Mouse (Mus musculus) stomach, postnatal 0 days (tissue): ENCODE measurements around the gene Pkdrej. TPM values are rescaled to one million over a fixed set of nuclear protein-coding genes. Genes with fewer than 3 reads are reported as not detected.

Experiments used
- ATAC-seq: fragments of 200-750 bp; cut with Nextera tagmentation; 2 replicates; pipeline ENCODE4 v1.8.0; 2017; ENCODE audit not compliant: low FRiP score, low TSS enrichment
- DNase-seq: peaks from one replicate; pipeline ENCODE4 v3.0.0-alpha.2; 2016; ENCODE audit warnings: low spot score
- H3K27ac ChIP-seq: fragments of 300-500 bp; sonication (generic); replicated peaks from 2 replicates; pipeline ENCODE4 v1.5.1; 2014; ENCODE audit warnings: mild to moderate bottlenecking, control low read depth
- H3K27me3 ChIP-seq: fragments of 300-500 bp; sonication (generic); 2 replicates; pipeline ENCODE4 v1.6.1; 2014; ENCODE audit warnings: low read length; ENCODE audit not compliant: control insufficient read depth, insufficient read depth
- H3K36me3 ChIP-seq: fragments of 300-500 bp; sonication (generic); 2 replicates; pipeline ENCODE4 v1.6.1; 2014; ENCODE audit warnings: low read length, mixed read lengths; ENCODE audit not compliant: control insufficient read depth, insufficient read depth
- H3K4me1 ChIP-seq: fragments of 300-500 bp; sonication (generic); replicated peaks from 2 replicates; pipeline ENCODE4 v1.6.1; 2014; ENCODE audit warnings: antibody characterized with exemption; ENCODE audit not compliant: control insufficient read depth, insufficient read depth
- H3K4me2 ChIP-seq: fragments of 300-500 bp; sonication (generic); replicated peaks from 2 replicates; pipeline ENCODE4 v1.6.1; 2014; ENCODE audit warnings: low read depth, mild to moderate bottlenecking, control low read depth, moderate library complexity
- H3K4me3 ChIP-seq: fragments of 300-500 bp; sonication (generic); 2 replicates; pipeline ENCODE4 v1.5.1; 2014; ENCODE audit warnings: low read depth, low read length, control low read depth
- H3K9ac ChIP-seq: fragments of 300-500 bp; sonication (generic); 2 replicates; pipeline ENCODE4 v1.6.1; 2014; ENCODE audit warnings: mild to moderate bottlenecking, low read length, control low read depth, mixed read lengths
- H3K9me3 ChIP-seq: fragments of 300-500 bp; sonication (generic); 2 replicates; pipeline ENCODE4 v1.6.1; 2016; ENCODE audit warnings: low read length; ENCODE audit not compliant: control insufficient read depth
- CTCF ChIP-seq: IDR thresholded peaks from 2 replicates; pipeline ENCODE4 v1.5.1; 2016; ENCODE audit warnings: antibody characterized with exemption, low read depth, mild to moderate bottlenecking, moderate library complexity
- EP300 ChIP-seq: optimal IDR thresholded peaks from 2 replicates; pipeline ENCODE3; 2016; ENCODE audit warnings: antibody characterized with exemption
- WGBS: fragments of 180-500 bp; shearing (Covaris S2); extraction: QIAGEN DNeasy Blood & Tissue Kit; methylation state at CpG from one replicate; pipeline ENCODE4 v1.1.7; 2014; 5-methylcytosine and 5-hydroxymethylcytosine counted together
- polyA plus RNA-seq: library from polyadenylated mRNA; unstranded; fragments of >200 nt; fragmentation: Nextera tagmentation; extraction: Ambion mirVana; gene quantifications from 2 replicates; pipeline ENCODE4 v1.2.1, GENCODE M21; 2015

Pkdrej gene
- polyA plus RNA-seq, 1 experiment from 2014 or later: 0.21 TPM

DNA sequence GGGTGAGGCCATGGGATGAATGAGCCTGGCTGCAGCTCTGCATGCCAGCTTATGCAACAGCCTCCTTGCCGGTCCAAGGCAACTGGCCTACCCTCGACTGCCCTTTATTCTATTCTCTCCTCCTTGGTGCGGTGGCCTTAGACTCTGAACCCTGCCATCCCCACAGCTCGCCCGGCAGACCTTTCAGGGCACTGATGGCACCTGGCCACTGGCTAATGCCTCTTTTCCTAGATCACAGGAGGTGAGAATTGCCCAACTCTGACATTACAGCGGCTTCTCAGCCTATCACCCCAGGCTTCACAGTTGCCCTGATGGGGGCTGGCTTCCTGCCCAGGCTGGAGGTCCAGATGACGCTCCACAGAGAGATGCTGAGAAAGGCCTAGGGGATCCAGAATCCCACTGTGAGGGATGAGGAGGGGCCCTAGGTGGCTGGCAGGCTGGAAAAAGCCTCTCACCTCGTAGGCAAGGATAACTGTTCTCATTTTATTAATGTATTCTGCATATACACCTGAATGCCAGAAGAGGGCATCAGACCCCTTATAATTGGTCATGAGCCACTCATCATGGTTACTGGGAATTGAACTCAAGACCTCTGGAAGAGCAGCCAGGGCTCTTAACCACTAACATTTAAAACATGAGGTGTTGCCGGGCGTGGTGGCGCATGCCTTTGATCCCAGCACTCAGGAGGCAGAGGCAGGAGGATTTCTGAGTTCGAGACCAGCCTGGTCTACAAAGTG lies 30.3 kb upstream of the Pkdrej start:
- Histone ChIP-seq H3K36me3 (peaks cover under 1% of the 10 kb centered on the region), H3K4me2 (no peak overlapping the region), H3K9ac (no peak overlapping the region), H3K27me3 (no peaks in the 10 kb centered on the region), H3K27ac (no peak overlapping the region), H3K4me1 (no peaks in the 10 kb centered on the region), H3K9me3 (no peaks in the 10 kb centered on the region), H3K4me3 (no peak overlapping the region)
- DNase-seq (no peak), ATAC-seq (no peak)
- TF ChIP-seq CTCF (peak; percentile 51), EP300 (no peak)
- WGBS: 79% methylated on average over 12 of the region's 12 CpGs

- no peaks in the 10 kb centered on the region for H3K9me3 ChIP-seq
- DNase-seq: no peak
- no peaks in the 10 kb centered on the region for H3K4me1 ChIP-seq
- no peak for ATAC-seq
- no peak overlapping the region for H3K4me2 ChIP-seq
- H3K27me3 ChIP-seq: no peaks in the 10 kb centered on the region
- peaks cover 3% of the 10 kb centered on the region; the same call in 1 of the 2 replicates for H3K36me3 ChIP-seq
- TF ChIP-seq CTCF: no peak
- TF ChIP-seq EP300: no peak
- no peak overlapping the region for H3K27ac ChIP-seq
- no peak overlapping the region for H3K9ac ChIP-seq
- H3K4me3 ChIP-seq: no peak overlapping the region
These were observed 23.5 kb upstream of the Pkdrej start for GRCm38 (mm10) chr15:85845071-85845470.

- Histone ChIP-seq H3K36me3 (peaks cover 2% of the 10 kb centered on the region; the same call in 1 of the 2 replicates), H3K4me2 (no peak overlapping the region), H3K4me1 (no peaks in the 10 kb centered on the region), H3K27me3 (no peaks in the 10 kb centered on the region), H3K9ac (no peak overlapping the region), H3K27ac (no peak overlapping the region), H3K4me3 (no peak overlapping the region), H3K9me3 (no peaks in the 10 kb centered on the region)
- ATAC-seq (no peak), DNase-seq (no peak)
- WGBS: 71% methylated on average over 5 of the region's 5 CpGs
- TF ChIP-seq CTCF: no peak
- TF ChIP-seq EP300: no peak
These were observed 20.3 kb upstream of the Pkdrej start for GRCm38 (mm10) chr15:85841796-85842360.

DNA sequence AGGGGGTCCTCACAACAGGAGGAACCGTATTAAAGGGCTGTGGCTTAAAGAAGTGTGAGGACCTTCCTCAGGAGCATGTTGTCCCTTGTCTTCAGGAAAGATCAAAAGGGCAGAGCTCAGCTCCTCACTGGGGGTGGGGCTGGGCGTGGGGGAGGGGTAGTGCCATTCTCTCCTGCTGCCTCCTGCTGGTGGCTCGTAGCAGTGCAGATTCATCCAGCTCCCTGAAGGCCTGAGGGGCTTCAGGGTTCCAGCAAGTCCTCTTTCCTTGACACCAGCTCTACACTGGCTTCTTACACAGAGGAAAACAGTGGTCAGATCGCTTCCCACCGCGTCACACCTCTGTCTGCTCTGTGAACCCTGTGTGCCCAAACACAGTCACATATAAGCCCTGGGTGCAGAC lies 19.4 kb upstream of the Pkdrej start:
- peak; percentile 55 for DNase-seq
- no peak for ATAC-seq
- no peaks in the 10 kb centered on the region for H3K9me3 ChIP-seq
- no peak overlapping the region for H3K9ac ChIP-seq
- H3K4me2 ChIP-seq: no peak overlapping the region
- H3K27me3 ChIP-seq: no peaks in the 10 kb centered on the region
- no peaks in the 10 kb centered on the region for H3K4me1 ChIP-seq
- WGBS: 41% methylated on average over 6 of the region's 6 CpGs
- H3K27ac ChIP-seq: no peak overlapping the region
- H3K36me3 ChIP-seq: 0 out of 2 replicates have a peak, but pooled peaks cover 1% of the 10 kb centered on the region
- TF ChIP-seq CTCF: peak; percentile 74
- TF ChIP-seq EP300: no peak
- no peak overlapping the region for H3K4me3 ChIP-seq

DNA sequence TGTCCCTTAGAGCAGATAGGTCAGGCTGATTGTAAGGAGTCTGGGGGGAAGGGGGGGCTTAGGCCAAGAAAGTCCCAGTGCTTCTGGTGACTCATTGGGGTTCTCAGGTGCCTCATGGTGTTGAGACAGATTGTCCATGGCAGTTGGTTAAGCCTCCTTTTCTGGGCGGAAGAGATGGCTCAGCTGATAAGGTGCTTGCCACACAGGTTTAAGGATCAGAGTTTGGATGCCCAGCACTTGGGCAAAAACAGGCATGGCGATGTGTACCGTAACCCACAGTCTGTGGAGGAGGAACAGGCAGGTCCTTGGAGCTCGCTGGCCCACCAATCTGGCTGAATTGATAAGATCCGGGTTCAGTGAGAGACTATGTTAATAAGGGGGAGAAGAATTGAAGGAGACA lies 15.4 kb upstream of the Pkdrej start:
- 0 out of 2 replicates have a peak, but pooled peaks cover 2% of the 10 kb centered on the region for H3K36me3 ChIP-seq
- WGBS: 67% methylated on average over 5 of the region's 5 CpGs
- peak; percentile 11; the same call in 1 of the 2 replicates for ATAC-seq
- no peak overlapping the region for H3K4me2 ChIP-seq
- no peak overlapping the region for H3K27ac ChIP-seq
- no peak for DNase-seq
- H3K4me3 ChIP-seq: no peak overlapping the region
- no peak overlapping the region for H3K9ac ChIP-seq
- no peaks in the 10 kb centered on the region for H3K27me3 ChIP-seq
- H3K9me3 ChIP-seq: no peaks in the 10 kb centered on the region
- peaks cover 2% of the 10 kb centered on the region; the same call in 1 of the 2 replicates for H3K4me1 ChIP-seq
- TF ChIP-seq EP300: peak; percentile 73
- no peak for TF ChIP-seq CTCF

DNA sequence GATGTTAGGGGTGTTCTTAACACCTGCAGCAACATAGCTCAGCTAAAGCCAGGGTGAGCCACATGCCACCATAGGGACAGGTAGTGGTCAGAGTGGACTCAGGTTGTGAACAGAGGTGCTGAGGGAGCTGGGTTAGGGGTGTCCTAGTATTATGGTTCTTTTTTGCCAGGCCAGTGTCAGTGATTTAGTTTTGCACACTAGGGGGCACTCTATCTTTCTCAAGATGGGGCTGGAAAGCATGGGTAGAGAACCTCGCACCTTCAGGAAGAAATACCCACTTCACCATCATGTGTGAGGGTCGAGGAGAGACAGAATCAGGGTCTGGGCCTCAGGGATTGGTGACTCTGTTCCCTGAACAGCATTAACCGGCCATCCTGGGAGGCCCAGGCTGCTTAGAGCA lies 13.8 kb upstream of the Pkdrej start:
- no peak for DNase-seq
- 51% methylated on average over 3 of the region's 3 CpGs for WGBS
- no peak overlapping the region for H3K9ac ChIP-seq
- TF ChIP-seq EP300 (no peak), CTCF (peak; percentile 55)
- no peak for ATAC-seq
- H3K4me1 ChIP-seq: peaks cover 5% of the 10 kb centered on the region; the same call in 1 of the 2 replicates
- H3K27ac ChIP-seq: no peak overlapping the region
- H3K9me3 ChIP-seq: no peaks in the 10 kb centered on the region
- no peak overlapping the region for H3K4me3 ChIP-seq
- no peaks in the 10 kb centered on the region for H3K27me3 ChIP-seq
- H3K36me3 ChIP-seq: 0 out of 2 replicates have a peak, but pooled peaks cover 2% of the 10 kb centered on the region
- no peak overlapping the region for H3K4me2 ChIP-seq
